Mouse (Mus musculus): ENCODE results near the gene Rps10.
"Not testable (repeated sequence)": the region's sequence is repeated elsewhere in the genome, so short reads cannot be mapped to it uniquely, and the experiment has no call there.

- TF ChIP-seq CTCF, POLR2A (IDR thresholded peaks at IDR 0.05; ENCODE audit: extremely low read depth, insufficient read depth, low read length): not testable (repeated sequence)
Observed at GRCm38 (mm10) chr17:27635575-27635903, 930 bp downstream of the Rps10 start.
